Mouse (Mus musculus) liver, adult 2 months (tissue): Measurements from ENCODE around the gene Hspa1a.

Experiments
- CTCF ChIP-seq: fragments of 200-500 bp; IDR thresholded peaks from 2 replicates; pipeline ENCODE4 v1.5.1; 2011; ENCODE audit warnings: low read depth, low read length, control low read depth
- POLR2A ChIP-seq: fragments of 200-500 bp; IDR thresholded peaks from 2 replicates; pipeline ENCODE4 v1.6.1; 2011; ENCODE audit warnings: low read length, control low read depth; ENCODE audit not compliant: insufficient read depth; ENCODE audit errors: extremely low read depth

GRCm38 (mm10) chr17:34997142-34997483 is 25.2 kb upstream of the Hspa1a start:
- TF ChIP-seq CTCF (no peak), POLR2A (no peak)
